Mouse (Mus musculus) ES-E14 (cell line): Measurements from ENCODE around the gene Rab4a.

ENCODE experiments used
- CHD2 ChIP-seq: IDR thresholded peaks from 2 replicates; pipeline ENCODE4 v1.6.1; 2014; ENCODE audit warnings: mild to moderate bottlenecking, low read depth, low read length, inconsistent platforms
- MAFK ChIP-seq: IDR thresholded peaks from 2 replicates; pipeline ENCODE4 v1.6.1; 2014; ENCODE audit warnings: mild to moderate bottlenecking, low read depth, low read length, inconsistent platforms; ENCODE audit not compliant: insufficient read depth
- ZC3H11A ChIP-seq: IDR thresholded peaks from 2 replicates; pipeline ENCODE4 v1.6.1; 2012; ENCODE audit warnings: low read depth, mild to moderate bottlenecking, inconsistent platforms, low read length, borderline replicate concordance
- ZNF384 ChIP-seq: IDR thresholded peaks from 2 replicates; pipeline ENCODE4 v1.6.1; 2012; ENCODE audit warnings: low read depth, low read length, inconsistent platforms

DNA sequence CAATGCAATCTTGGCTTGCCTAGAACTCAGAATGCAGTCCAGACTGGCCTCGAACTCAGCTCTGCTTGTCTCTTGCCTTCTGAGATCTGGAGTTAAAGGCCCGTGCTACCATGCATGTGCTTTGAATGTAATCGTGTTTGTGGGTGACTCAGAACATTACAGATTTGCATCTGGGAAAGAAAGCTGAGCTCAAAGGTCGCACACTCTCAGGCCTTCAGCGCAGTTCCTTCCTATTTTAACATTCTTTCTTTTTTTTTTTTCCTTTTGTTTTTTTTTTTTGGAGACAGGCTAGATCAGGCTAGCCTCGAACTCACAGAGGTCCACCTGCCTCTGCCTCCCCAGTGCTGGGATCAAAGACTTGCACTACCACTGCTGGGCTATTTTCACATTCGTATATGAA lies 1.2 kb upstream of the Rab4a start:
- TF ChIP-seq ZNF384 (no peak), MAFK (no peak), ZC3H11A (no peak), CHD2 (no peak)
